Mouse (Mus musculus) ovary, postnatal 36 days (tissue): ENCODE measurements at regions not wholly inside any gene's neighbourhood (a gene's known extent, or its start where the extent isn't known, plus 50 kb on each side); places are given as distances from the start of the nearest gene placed in this dataset.

ENCODE experiments used
- DNase-seq: peaks from one replicate; pipeline ENCODE4 v3.0.0; 2022; ENCODE audit warnings: low spot score, mixed read lengths

GRCm38 (mm10) chr2:75341726-75342280, 317.3 kb upstream of the Hnrnpa3 start:
- DNase-seq: no peak

DNA sequence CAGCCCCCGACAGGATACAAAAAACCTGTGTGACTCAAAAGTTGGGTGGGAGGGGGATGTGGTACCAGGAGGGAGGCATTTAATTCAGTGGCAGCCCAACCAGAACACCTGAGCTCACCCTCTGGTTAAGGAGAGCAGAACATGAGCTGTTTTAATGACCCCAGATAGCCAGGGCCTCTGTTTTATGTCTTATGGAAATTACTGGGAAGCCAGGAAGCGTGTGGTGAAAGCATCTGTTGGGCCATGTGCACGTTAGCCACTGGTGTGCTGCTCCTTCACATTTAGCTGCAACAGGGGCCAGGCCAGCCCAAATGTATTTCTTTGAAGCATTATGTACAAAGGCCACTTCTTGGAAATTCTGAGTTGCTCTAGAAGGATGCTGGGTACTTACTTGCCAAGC, 308.2 kb upstream of the Hnrnpa3 start:
- DNase-seq: no peak

DNA sequence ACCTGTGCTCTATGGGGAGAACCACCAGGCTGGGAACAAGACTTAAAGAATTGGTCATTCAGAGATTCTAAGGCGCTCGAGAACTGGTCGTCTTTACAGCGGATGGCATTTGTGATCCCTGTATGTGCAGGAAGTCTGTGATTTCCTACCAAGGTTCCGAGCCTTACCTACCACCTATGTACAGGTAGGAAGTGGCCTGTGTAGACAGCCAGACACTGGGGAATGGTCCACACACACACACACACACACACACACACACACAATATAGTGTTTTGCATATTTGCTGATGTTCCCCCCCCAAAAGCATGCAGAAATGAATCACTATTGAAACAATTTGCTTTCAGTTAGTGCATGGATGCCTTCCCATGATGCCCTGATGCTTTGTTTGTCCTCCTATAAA, 307.1 kb upstream of the Hnrnpa3 start:
- no peak for DNase-seq

GRCm38 (mm10) chr2:75352564-75352963, 306.5 kb upstream of the Hnrnpa3 start:
- no peak for DNase-seq

- DNase-seq: peak; percentile 11
Observed at GRCm38 (mm10) chr2:75356691-75357375, 302.2 kb upstream of the Hnrnpa3 start.

GRCm38 (mm10) chr2:75357516-75357915, 301.5 kb upstream of the Hnrnpa3 start:
- no peak for DNase-seq

- no peak for DNase-seq
Observed at GRCm38 (mm10) chr2:75360936-75361335, 298.1 kb upstream of the Hnrnpa3 start.

- DNase-seq: no peak
Observed at GRCm38 (mm10) chr2:75376666-75377065, 282.4 kb upstream of the Hnrnpa3 start.

- no peak for DNase-seq
Observed at GRCm38 (mm10) chr2:75385551-75386263, 273.4 kb upstream of the Hnrnpa3 start.

DNA sequence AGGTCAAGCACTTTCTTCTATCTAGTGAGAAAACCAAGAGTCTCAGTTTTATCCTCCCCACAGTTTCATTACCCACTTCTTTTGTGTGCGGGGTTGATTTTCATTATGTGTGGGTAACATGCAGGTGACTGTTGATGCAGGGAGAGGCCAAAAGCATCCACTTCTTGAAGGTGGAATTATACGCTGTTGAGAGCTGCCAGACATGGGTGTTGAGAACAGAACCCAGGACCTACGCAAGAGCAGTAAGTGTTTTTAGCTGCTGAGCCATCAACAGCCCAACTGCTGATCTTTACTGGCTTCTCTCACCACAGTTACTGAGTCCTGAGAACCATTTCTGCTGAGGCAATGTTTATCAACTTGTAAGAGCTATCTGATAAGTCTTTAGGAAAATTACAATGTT, 272.4 kb upstream of the Hnrnpa3 start:
- DNase-seq: no peak

DNA sequence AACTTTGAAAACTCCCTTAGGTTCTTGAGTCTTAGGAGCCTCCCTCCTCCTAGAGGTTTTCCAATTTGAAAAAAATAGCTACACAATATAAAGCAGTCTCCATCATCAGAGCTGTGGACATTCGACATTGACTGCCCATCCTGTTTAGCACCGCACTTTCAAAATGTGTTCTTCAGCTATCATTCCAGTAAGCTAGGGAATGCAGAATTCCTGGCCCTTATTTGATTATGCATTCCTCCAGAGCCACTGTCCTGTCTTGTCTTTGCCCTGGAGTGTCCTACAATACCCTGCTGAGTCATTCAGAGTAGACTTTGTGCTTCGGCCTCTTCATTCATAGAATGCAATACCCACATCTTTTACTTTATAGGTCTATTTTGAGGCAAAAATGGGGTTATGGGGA, 267.0 kb upstream of the Hnrnpa3 start:
- no peak for DNase-seq

DNA sequence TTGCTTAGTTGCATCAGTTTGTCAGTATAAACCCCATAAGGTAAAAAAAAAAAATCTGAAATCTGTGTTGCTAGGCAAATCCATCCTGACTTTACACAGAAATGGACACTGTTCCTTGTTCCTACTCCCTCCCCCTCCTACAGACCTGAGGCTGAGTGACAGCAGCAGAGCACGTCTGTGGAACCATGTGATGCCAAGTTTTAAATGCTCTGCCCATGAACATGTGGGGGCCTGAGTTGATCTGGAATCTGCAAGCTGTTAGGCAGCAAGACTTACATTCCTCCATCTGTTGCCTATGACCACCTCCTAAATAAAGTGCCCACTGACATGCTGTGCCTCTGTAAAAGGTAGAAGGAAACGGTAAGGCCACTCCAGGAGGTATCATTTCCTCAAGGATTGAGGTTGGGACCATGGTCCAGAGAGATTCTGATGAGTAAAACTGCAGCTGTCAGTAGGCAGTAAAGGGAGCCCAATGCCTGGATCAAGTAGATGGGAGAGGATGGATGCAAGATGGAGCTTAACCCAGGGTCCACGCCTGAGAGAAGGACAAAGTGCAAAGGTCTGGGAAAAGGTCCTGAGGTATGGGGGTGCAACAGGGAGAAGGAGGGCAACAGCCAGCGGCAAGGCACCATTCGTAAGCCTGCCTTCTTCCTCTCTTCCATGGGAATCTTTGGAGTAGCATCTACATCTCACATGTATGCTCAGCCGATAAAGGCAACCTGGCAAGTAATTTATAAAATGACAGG, 264.0 kb upstream of the Hnrnpa3 start:
- DNase-seq: no peak

- DNase-seq: no peak
Observed at GRCm38 (mm10) chr2:75396016-75396415, 263.0 kb upstream of the Hnrnpa3 start.

DNA sequence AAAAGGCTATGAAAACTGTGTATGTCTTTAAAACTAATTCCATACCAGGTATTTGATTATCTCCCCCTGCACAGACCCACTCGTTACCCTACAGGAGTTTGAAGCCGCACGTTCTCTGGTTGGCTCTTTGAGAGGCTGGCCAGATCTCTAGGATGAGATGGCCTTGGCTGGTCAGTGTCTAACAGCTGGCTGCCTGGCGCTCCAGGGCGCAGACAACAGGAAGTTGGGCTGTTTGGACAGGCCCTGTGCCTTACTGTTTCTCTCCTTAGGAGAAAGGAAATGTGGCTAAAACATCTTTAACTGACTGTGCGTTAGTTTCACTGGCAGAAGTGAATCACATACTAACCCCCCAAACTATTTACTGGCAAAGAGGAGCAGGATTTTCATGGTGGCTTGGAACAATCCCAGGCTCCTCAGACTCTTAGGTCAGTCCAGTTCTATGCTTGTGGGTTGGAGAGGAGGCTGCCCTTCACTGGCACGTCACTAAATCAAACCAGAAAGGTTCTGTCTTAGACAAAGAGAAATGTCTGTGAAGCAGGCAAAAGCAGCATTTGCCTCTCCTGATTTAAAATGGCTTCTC, 258.7 kb upstream of the Hnrnpa3 start:
- DNase-seq: peak; percentile 28

DNA sequence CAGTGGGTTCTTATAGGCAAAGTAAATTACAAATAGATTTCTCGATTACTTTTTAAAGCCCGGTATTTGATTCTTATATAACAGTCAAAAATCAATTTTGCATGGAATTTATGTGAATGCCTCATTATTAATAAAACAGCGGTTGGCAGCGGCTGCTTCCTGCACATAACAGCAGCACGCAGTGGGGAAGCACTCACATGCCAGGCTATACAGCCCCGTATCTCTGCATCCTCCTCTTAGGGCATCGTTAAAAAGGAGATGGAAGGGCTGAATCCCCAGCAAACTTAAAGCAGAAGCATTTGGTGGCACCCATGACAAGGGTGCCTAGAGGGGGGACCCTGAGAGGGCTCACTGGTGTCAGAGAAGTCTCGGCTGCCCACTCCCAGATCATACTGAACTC, 255.3 kb upstream of the Hnrnpa3 start:
- DNase-seq: no peak

GRCm38 (mm10) chr2:75405524-75406214, 253.4 kb upstream of the Hnrnpa3 start:
- no peak for DNase-seq

DNA sequence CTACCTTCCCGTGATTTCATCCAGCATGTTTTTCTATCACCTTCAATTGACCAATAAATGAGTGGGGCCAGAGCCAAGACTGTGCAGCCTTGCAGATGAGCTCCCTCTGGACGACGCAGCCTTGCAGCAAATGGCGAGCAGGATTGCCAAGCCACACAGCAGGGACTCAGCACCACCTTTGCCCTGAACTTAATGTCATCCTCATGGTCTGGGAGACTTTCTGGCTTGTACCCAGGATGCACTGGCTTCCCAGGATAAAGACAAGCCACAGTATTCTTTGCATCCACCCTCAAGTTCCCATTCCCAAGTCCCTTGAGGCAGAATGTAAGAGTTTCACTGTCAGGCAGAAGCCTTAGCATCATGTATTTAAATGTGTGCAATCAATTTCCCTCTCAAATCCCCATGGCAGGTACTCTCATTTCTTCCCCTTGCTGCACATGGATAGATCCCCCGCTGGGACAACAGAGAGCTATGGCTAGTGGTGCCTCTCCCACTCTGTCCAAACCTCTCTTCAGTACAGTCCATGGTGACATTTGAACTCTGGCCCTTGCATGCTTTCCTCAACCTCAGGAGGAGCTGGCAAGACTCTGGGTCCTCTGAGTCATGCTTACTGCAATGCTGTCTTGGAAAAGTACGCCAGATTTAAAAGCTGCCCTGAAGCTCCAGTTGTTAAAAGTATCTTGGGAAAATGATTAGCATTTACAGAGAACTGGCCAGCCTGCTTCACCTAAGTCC, 252.2 kb upstream of the Hnrnpa3 start:
- no peak for DNase-seq

GRCm38 (mm10) chr2:75407560-75407959, 251.5 kb upstream of the Hnrnpa3 start:
- DNase-seq: no peak

DNA sequence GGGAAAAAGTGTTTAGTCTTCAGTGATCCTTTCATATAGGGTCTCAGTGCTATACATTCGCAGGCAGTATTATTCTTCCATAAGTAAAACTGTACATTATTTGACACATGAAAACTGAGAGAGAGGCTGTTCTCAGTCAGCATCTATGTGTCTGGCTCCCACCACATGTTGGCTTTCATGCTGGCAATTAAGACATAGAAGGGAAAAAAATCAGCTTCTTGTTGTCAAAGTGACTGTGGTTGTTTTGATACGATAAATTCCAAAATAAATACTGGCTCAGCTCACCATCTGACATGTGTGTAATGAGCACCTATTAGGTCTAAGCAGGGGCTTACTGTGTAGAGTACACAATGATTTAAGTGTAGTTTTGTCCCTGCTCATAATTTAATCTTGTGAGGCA, 251.0 kb upstream of the Hnrnpa3 start:
- no peak for DNase-seq

DNA sequence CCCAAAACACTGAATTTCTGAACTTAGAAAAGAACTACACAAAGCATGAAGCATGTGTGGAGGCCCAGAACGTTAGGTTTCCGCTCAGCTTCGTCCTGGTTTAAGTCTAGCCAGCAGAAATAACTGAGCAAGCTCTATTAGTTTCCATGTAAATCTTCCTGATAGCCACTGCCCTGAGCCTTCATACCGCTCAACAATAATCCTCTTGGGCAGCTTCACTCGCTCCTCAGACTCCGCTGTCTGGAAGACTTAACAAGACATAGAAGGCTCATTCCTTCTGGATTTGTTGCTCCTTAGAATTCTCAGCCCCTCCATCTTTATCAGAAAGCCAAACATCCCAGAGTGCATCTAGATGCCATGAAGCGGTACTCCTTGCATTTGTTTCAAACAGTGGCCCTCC, 249.3 kb upstream of the Hnrnpa3 start:
- no peak for DNase-seq

DNA sequence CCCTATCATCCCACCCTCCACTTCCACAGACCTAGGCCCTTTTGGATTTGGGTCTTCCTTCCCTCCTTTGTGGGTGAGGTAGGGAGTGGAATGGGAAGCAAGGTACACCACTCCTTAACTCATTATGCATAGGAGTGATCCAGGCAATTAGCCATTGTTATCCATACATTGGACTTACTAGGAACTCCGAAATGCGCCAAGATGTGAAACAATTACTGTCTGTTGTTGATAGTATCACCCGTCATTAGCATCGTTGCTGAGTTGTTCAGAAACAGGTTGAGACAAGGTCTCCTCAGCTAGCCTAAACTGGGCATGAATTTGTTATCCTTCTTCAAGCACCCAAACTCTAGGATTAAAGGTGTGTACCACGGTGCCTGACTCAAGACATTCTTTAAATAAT, 246.3 kb upstream of the Hnrnpa3 start:
- DNase-seq: no peak
